Mouse (Mus musculus) erythroblast, embryonic 14.5 days (primary cell): ENCODE measurements around the gene Ccl7. TPM values are rescaled to one million over a fixed set of nuclear protein-coding genes. Genes with fewer than 3 reads are reported as not detected.

Experiments used
- H3K27me3 ChIP-seq: 2 replicates; pipeline ENCODE4 v1.6.1; 2012; ENCODE audit warnings: inconsistent platforms; ENCODE audit not compliant: control insufficient read depth
- H3K36me3 ChIP-seq: 2 replicates; pipeline ENCODE4 v1.6.1; 2012; ENCODE audit warnings: mild to moderate bottlenecking, inconsistent platforms; ENCODE audit not compliant: control insufficient read depth
- H3K4me1 ChIP-seq: 2 replicates; pipeline ENCODE4 v1.6.1; 2012; ENCODE audit warnings: inconsistent platforms; ENCODE audit not compliant: control insufficient read depth
- H3K4me3 ChIP-seq: replicated peaks from 2 replicates; pipeline ENCODE3; 2012; ENCODE audit warnings: moderate library complexity, mild to moderate bottlenecking, inconsistent platforms
- H3K9me3 ChIP-seq: 2 replicates; pipeline ENCODE4 v1.6.1; 2012; ENCODE audit warnings: low read length, inconsistent platforms, mixed read lengths; ENCODE audit not compliant: control insufficient read depth
- GATA1 ChIP-seq: IDR thresholded peaks from 2 replicates; pipeline ENCODE4 v1.6.1; 2012; ENCODE audit warnings: low read length, inconsistent platforms, mixed read lengths
- TAL1 ChIP-seq: IDR thresholded peaks from 3 replicates; pipeline ENCODE4 v1.6.1; 2012; ENCODE audit warnings: low read length, inconsistent platforms, mixed read lengths
- polyA plus RNA-seq: library from polyadenylated mRNA; stranded (reverse); fragments of >175 nt; gene quantifications from 2 replicates; pipeline ENCODE4 v1.2.3, GENCODE M21; 2012

Ccl7 gene
- polyA plus RNA-seq, 1 experiment = not detected

DNA sequence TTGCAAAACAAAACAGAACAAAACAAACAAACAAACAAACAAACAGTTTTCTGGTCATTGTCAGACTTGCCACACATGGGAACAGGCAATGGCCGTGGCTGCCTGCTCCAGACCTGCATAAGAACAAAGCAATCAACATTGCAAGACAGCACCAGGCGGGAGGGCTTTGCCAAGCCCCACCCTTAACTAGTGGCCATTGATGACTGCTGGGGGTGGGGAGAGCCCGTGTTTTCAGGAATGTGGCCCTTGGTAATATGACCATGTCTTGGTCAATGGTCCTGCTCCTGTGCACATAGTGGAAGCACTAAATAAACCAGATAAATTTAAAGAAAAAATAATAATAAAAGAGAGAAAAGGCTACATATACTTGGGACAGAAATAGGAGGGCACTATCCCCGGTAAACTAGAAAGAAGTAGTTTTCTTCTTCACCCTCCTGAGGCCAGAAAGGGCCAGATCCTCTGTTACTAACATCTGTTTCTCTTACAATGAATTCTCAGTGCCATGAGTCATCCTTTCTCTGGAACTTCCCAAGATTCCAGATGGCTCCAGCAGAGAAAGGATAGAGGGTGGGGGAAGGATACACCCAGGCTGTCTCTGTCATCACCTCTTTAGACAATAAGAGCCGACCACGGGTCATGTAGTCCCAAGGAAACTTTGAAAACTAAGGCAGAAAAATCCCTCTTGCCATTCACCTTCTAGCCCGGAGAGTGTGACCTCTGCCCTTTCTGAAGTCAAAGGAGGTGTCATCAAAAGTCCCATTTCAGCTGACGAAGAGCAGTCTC, 33.9 kb upstream of the Ccl7 start:
- H3K27me3 ChIP-seq = no peaks in the 10 kb centered on the region
- TF ChIP-seq TAL1 (no peak), GATA1 (no peak)
- H3K9me3 ChIP-seq = no peaks in the 10 kb centered on the region
- no peaks in the 10 kb centered on the region for H3K4me1 ChIP-seq
- H3K36me3 ChIP-seq = no peaks in the 10 kb centered on the region
- no peak overlapping the region for H3K4me3 ChIP-seq

- TF ChIP-seq GATA1 = no peak
- H3K27me3 ChIP-seq = no peaks in the 10 kb centered on the region
- no peaks in the 10 kb centered on the region for H3K36me3 ChIP-seq
- no peak overlapping the region for H3K4me3 ChIP-seq
- no peaks in the 10 kb centered on the region for H3K9me3 ChIP-seq
- H3K4me1 ChIP-seq = no peaks in the 10 kb centered on the region
Observed at GRCm38 (mm10) chr11:82013756-82014155, 31.8 kb upstream of the Ccl7 start.

GRCm38 (mm10) chr11:82015066-82015465, 30.4 kb upstream of the Ccl7 start:
- H3K27me3 ChIP-seq = no peaks in the 10 kb centered on the region
- H3K4me3 ChIP-seq = no peak overlapping the region
- no peaks in the 10 kb centered on the region for H3K9me3 ChIP-seq
- no peaks in the 10 kb centered on the region for H3K36me3 ChIP-seq
- TF ChIP-seq GATA1 (no peak), TAL1 (no peak)
- H3K4me1 ChIP-seq = no peaks in the 10 kb centered on the region

GRCm38 (mm10) chr11:82016181-82016780, 29.2 kb upstream of the Ccl7 start:
- Histone ChIP-seq H3K4me1 (no peaks in the 10 kb centered on the region), H3K27me3 (no peaks in the 10 kb centered on the region), H3K4me3 (no peak overlapping the region), H3K36me3 (no peaks in the 10 kb centered on the region), H3K9me3 (no peaks in the 10 kb centered on the region)
- no peak for TF ChIP-seq GATA1
- no peak for TF ChIP-seq TAL1

DNA sequence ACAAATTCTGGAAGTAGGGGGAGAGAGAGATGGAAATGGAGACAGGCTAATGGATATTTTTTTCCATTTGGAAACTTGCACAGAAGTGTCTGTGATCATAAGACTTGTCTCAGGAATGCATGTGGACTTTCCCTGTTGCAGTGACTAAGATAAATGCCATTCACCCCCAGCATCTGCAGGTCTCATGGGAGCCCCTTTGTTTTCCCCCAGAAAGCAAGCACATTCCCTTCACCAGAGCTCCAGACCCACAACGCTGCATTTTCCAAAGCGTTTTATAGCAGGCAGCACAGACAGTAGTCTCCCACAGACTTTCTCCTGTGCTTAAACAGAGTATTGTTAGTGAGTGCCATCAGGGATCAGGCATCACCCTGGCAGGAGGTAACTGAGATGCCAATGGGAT, 26.1 kb upstream of the Ccl7 start:
- Histone ChIP-seq H3K36me3 (no peaks in the 10 kb centered on the region), H3K9me3 (no peaks in the 10 kb centered on the region), H3K27me3 (no peaks in the 10 kb centered on the region), H3K4me1 (no peaks in the 10 kb centered on the region), H3K4me3 (no peak overlapping the region)
- TF ChIP-seq GATA1 (no peak), TAL1 (no peak)

DNA sequence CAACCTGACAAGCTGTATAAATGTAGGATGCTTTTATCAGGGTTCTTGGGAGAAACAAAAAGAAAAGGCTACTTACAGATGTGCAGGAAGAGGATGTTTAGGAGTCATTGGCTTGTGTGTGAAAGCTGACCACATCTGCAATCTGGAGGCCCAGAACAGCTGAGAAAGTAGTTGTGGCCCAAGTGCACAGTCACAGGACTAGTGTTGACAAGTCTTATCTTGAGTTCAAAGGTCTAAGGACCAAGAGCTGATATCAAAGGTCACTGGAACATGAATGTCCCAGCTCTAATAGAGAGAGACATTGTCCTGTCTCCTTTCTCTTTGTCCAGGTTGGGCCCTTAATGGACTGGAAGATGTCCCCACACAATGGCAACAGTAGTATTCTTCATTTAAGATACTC, 25.7 kb upstream of the Ccl7 start:
- no peak overlapping the region for H3K4me3 ChIP-seq
- H3K36me3 ChIP-seq = no peaks in the 10 kb centered on the region
- TF ChIP-seq TAL1 = no peak
- TF ChIP-seq GATA1 = no peak
- no peaks in the 10 kb centered on the region for H3K9me3 ChIP-seq
- no peaks in the 10 kb centered on the region for H3K27me3 ChIP-seq
- no peaks in the 10 kb centered on the region for H3K4me1 ChIP-seq

- H3K36me3 ChIP-seq = no peaks in the 10 kb centered on the region
- no peak overlapping the region for H3K4me3 ChIP-seq
- H3K4me1 ChIP-seq = no peaks in the 10 kb centered on the region
- no peaks in the 10 kb centered on the region for H3K27me3 ChIP-seq
- TF ChIP-seq GATA1 (no peak), TAL1 (no peak)
- no peaks in the 10 kb centered on the region for H3K9me3 ChIP-seq
Observed at GRCm38 (mm10) chr11:82021406-82021805, 24.1 kb upstream of the Ccl7 start.

- no peaks in the 10 kb centered on the region for H3K9me3 ChIP-seq
- H3K4me3 ChIP-seq = no peak overlapping the region
- H3K36me3 ChIP-seq = no peaks in the 10 kb centered on the region
- no peaks in the 10 kb centered on the region for H3K4me1 ChIP-seq
- H3K27me3 ChIP-seq = no peaks in the 10 kb centered on the region
- no peak for TF ChIP-seq TAL1
- no peak for TF ChIP-seq GATA1
Observed at GRCm38 (mm10) chr11:82022504-82023056, 22.9 kb upstream of the Ccl7 start.

- H3K9me3 ChIP-seq = no peaks in the 10 kb centered on the region
- TF ChIP-seq GATA1 (no peak), TAL1 (no peak)
- no peaks in the 10 kb centered on the region for H3K27me3 ChIP-seq
- no peaks in the 10 kb centered on the region for H3K4me1 ChIP-seq
- no peak overlapping the region for H3K4me3 ChIP-seq
- H3K36me3 ChIP-seq = no peaks in the 10 kb centered on the region
Observed at GRCm38 (mm10) chr11:82023769-82024168, 21.7 kb upstream of the Ccl7 start.

GRCm38 (mm10) chr11:82030171-82030570, 15.3 kb upstream of the Ccl7 start:
- H3K4me3 ChIP-seq = no peak overlapping the region
- H3K36me3 ChIP-seq = no peaks in the 10 kb centered on the region
- TF ChIP-seq TAL1 (no peak), GATA1 (no peak)
- H3K9me3 ChIP-seq = no peaks in the 10 kb centered on the region
- H3K4me1 ChIP-seq = no peaks in the 10 kb centered on the region
- no peaks in the 10 kb centered on the region for H3K27me3 ChIP-seq
